Mouse (Mus musculus) E14TG2a.4 (cell line): ENCODE measurements around the gene B3gnt6.
"Not testable (repeated sequence)": the region's sequence is repeated elsewhere in the genome, so short reads cannot be mapped to it uniquely, and the experiment has no call there.

Source experiments
- H3K27me3 ChIP-seq: 2 replicates; pipeline ENCODE4 v1.6.1; 2014; ENCODE audit warnings: low read length, control low read depth; ENCODE audit not compliant: insufficient read depth
- H3K36me3 ChIP-seq: 2 replicates; pipeline ENCODE4 v1.6.1; 2014; ENCODE audit warnings: low read length, control low read depth; ENCODE audit not compliant: insufficient read depth
- H3K4me1 ChIP-seq: replicated peaks from 2 replicates; pipeline ENCODE4 v1.6.1; 2014; ENCODE audit warnings: low read depth, low read length, control low read depth
- H3K4me3 ChIP-seq: replicated peaks from 2 replicates; pipeline ENCODE4 v1.5.1; 2014; ENCODE audit warnings: mild to moderate bottlenecking, low read length
- H3K9me3 ChIP-seq: 2 replicates; pipeline ENCODE4 v1.6.1; 2014; ENCODE audit warnings: low read length, control low read depth
- CTCF ChIP-seq: conservative IDR thresholded peaks from 2 replicates; pipeline ENCODE4 v1.5.1; 2014; ENCODE audit warnings: low read length
- NANOG ChIP-seq: IDR thresholded peaks from 2 replicates; pipeline ENCODE4 v1.6.1; 2014; ENCODE audit warnings: borderline replicate concordance, low read length, mixed read lengths
- POU5F1 ChIP-seq: IDR thresholded peaks from 2 replicates; pipeline ENCODE4 v1.6.1; 2014; ENCODE audit warnings: low read length, borderline replicate concordance

The B3gnt6 gene

GRCm38 (mm10) chr7:98194026-98194792 is 5.1 kb downstream of the B3gnt6 start:
- TF ChIP-seq NANOG (no peak), CTCF (no peak), POU5F1 (no peak)
- H3K9me3 ChIP-seq: no peaks in the 10 kb centered on the region
- H3K4me1 ChIP-seq: peaks cover 33% of the 10 kb centered on the region
- no peaks in the 10 kb centered on the region for H3K36me3 ChIP-seq
- peak overlapping the region; percentile 73 for H3K4me3 ChIP-seq
- H3K27me3 ChIP-seq: peaks cover 62% of the 10 kb centered on the region

- Histone ChIP-seq H3K4me1 (peaks cover 39% of the 10 kb centered on the region), H3K9me3 (no peaks in the 10 kb centered on the region), H3K36me3 (no peaks in the 10 kb centered on the region), H3K27me3 (peaks cover 58% of the 10 kb centered on the region), H3K4me3 (peak overlapping the region; percentile 73)
- TF ChIP-seq NANOG (no peak), CTCF (peak; percentile 46), POU5F1 (no peak)
Observed at GRCm38 (mm10) chr7:98193515-98194025, 5.7 kb downstream of the B3gnt6 start.

GRCm38 (mm10) chr7:98191571-98192250 is 7.6 kb downstream of the B3gnt6 start:
- Histone ChIP-seq H3K36me3 (no peaks in the 10 kb centered on the region), H3K27me3 (peaks cover 53% of the 10 kb centered on the region), H3K4me1 (peaks cover 55% of the 10 kb centered on the region), H3K4me3 (no peak overlapping the region), H3K9me3 (no peaks in the 10 kb centered on the region)
- no peak for TF ChIP-seq POU5F1
- peak; percentile 24 for TF ChIP-seq CTCF
- no peak for TF ChIP-seq NANOG

- TF ChIP-seq NANOG (no peak), CTCF (peak; percentile 37)
- H3K36me3 ChIP-seq: no peaks in the 10 kb centered on the region
- H3K9me3 ChIP-seq: no peaks in the 10 kb centered on the region
- peaks cover 63% of the 10 kb centered on the region for H3K4me1 ChIP-seq
- no peak overlapping the region for H3K4me3 ChIP-seq
- peaks cover 43% of the 10 kb centered on the region for H3K27me3 ChIP-seq
Observed at GRCm38 (mm10) chr7:98190578-98190977, 8.7 kb downstream of the B3gnt6 start.

- no peak for TF ChIP-seq POU5F1
- TF ChIP-seq CTCF: no peak
- TF ChIP-seq NANOG: no peak
Observed at GRCm38 (mm10) chr7:98189745-98190144, 9.5 kb downstream of the B3gnt6 start.

GRCm38 (mm10) chr7:98188680-98189079 is 10.6 kb downstream of the B3gnt6 start:
- TF ChIP-seq CTCF: no peak
- H3K9me3 ChIP-seq: no peaks in the 10 kb centered on the region
- peaks cover 51% of the 10 kb centered on the region for H3K4me1 ChIP-seq
- no peaks in the 10 kb centered on the region for H3K36me3 ChIP-seq
- peaks cover 24% of the 10 kb centered on the region for H3K27me3 ChIP-seq
- peak overlapping the region; percentile 21 for H3K4me3 ChIP-seq

More at GRCm38 (mm10) chr7:98189745-98190144, 9.5 kb downstream of the B3gnt6 start:
- Histone ChIP-seq H3K4me1 (peaks cover 59% of the 10 kb centered on the region), H3K27me3 (peaks cover 34% of the 10 kb centered on the region), H3K36me3 (no peaks in the 10 kb centered on the region), H3K9me3 (no peaks in the 10 kb centered on the region), H3K4me3 (peak overlapping the region; percentile 21; the same call in 1 of the 2 replicates)

GRCm38 (mm10) chr7:98188238-98188637 is 11.0 kb downstream of the B3gnt6 start:
- Histone ChIP-seq H3K9me3 (no peaks in the 10 kb centered on the region), H3K4me3 (0 out of 2 replicates have a peak overlapping the region, but pooled peaks have one; percentile 21), H3K36me3 (no peaks in the 10 kb centered on the region), H3K27me3 (peaks cover 19% of the 10 kb centered on the region), H3K4me1 (peaks cover 46% of the 10 kb centered on the region)
- TF ChIP-seq CTCF (no peak), NANOG (no peak), POU5F1 (no peak)

GRCm38 (mm10) chr7:98187332-98187731 is 11.9 kb downstream of the B3gnt6 start:
- Histone ChIP-seq H3K4me1 (peaks cover 43% of the 10 kb centered on the region), H3K27me3 (peaks cover 10% of the 10 kb centered on the region)
- H3K4me3 ChIP-seq, H3K36me3 ChIP-seq, H3K9me3 ChIP-seq: not testable (repeated sequence)
